Mouse (Mus musculus) MEL (cell line): ENCODE measurements around the gene Gm20388. TPM values are rescaled to one million over a fixed set of nuclear protein-coding genes. Genes with fewer than 3 reads are reported as not detected.

Source experiments
- DNase-seq: peaks from one replicate; pipeline ENCODE4 v3.0.0; 2011; ENCODE audit warnings: low read depth, low spot score
- H3K27ac ChIP-seq: 2 replicates; pipeline ENCODE4 v1.5.1; 2012; ENCODE audit warnings: low read depth, mild to moderate bottlenecking, control low read depth, low read length, moderate library complexity; ENCODE audit not compliant: control insufficient read depth
- H3K27me3 ChIP-seq, 2 experiments: fragments of 150-350 bp in 1 of 2; sonication (generic) in 1 of 2; 2 replicates each; pipeline ENCODE4 v1.6.1; 2012; ENCODE audit warnings: low read length in 2 of 2, mild to moderate bottlenecking in 2 of 2, improper control_type of control experiment in 1 of 2, moderate library complexity in 1 of 2; ENCODE audit not compliant: insufficient read depth in 2 of 2, control insufficient read depth in 1 of 2
- H3K36me3 ChIP-seq, 2 experiments: 2 replicates each; pipeline ENCODE4 v1.6.1; 2012 to 2014; ENCODE audit warnings: low read length in 2 of 2, improper control_type of control experiment in 1 of 2, inconsistent platforms in 1 of 2, mild to moderate bottlenecking in 1 of 2; ENCODE audit not compliant: insufficient read depth in 2 of 2, control insufficient read depth in 1 of 2
- H3K4me1 ChIP-seq, 2 experiments: fragments of 150-350 bp in 1 of 2; sonication (generic) in 1 of 2; 2 replicates each; pipeline ENCODE4 v1.6.1; 2012; ENCODE audit warnings: low read length in 2 of 2, improper control_type of control experiment in 1 of 2, mild to moderate bottlenecking in 1 of 2; ENCODE audit not compliant: insufficient read depth in 2 of 2, control insufficient read depth in 1 of 2
- H3K4me3 ChIP-seq, 2 experiments: fragments of 150-350 bp in 1 of 2; sonication (generic) in 1 of 2; 2 replicates each; pipeline ENCODE4 v1.5.1; 2012; ENCODE audit warnings: low read depth in 2 of 2, low read length in 2 of 2, mild to moderate bottlenecking in 2 of 2, moderate library complexity in 2 of 2, control low read depth in 1 of 2, improper control_type of control experiment in 1 of 2; ENCODE audit not compliant: control insufficient read depth in 1 of 2, insufficient read depth in 1 of 2
- H3K79me2 ChIP-seq: 2 replicates; pipeline ENCODE4 v1.6.1; 2012; ENCODE audit warnings: mild to moderate bottlenecking, low read length, moderate library complexity; ENCODE audit not compliant: control insufficient read depth, poor library complexity, insufficient read depth
- H3K9ac ChIP-seq: 2 replicates; pipeline ENCODE4 v1.6.1; 2012; ENCODE audit warnings: low read depth, mild to moderate bottlenecking, control low read depth, low read length, moderate library complexity; ENCODE audit not compliant: control insufficient read depth, poor library complexity, severe bottlenecking
- H3K9me3 ChIP-seq: fragments of 150-350 bp; sonication (generic); replicated peaks from 2 replicates; pipeline ENCODE4 v1.6.1; 2012; ENCODE audit warnings: mild to moderate bottlenecking, low read length, improper control_type of control experiment, moderate library complexity; ENCODE audit not compliant: insufficient read depth
- BHLHE40 ChIP-seq: IDR thresholded peaks from 2 replicates; pipeline ENCODE4 v1.6.1; 2012; ENCODE audit warnings: low read depth, mild to moderate bottlenecking, inconsistent platforms, low read length, improper control_type of control experiment, borderline replicate concordance
- CHD1 ChIP-seq: IDR thresholded peaks from 2 replicates; pipeline ENCODE4 v1.6.1; 2012; ENCODE audit warnings: low read depth, mild to moderate bottlenecking, inconsistent platforms, low read length, improper control_type of control experiment
- CTCF ChIP-seq, 3 experiments: IDR thresholded peaks in 2 of 3; conservative IDR thresholded peaks in 1 of 3; 2 replicates each; pipeline ENCODE4 v1.5.1; 2011 to 2012; ENCODE audit warnings: low read length in 3 of 3, low read depth in 2 of 3, mild to moderate bottlenecking in 2 of 3, improper control_type of control experiment in 1 of 3, inconsistent platforms in 1 of 3, mixed read lengths in 1 of 3, moderate library complexity in 1 of 3; ENCODE audit not compliant: control insufficient read depth in 1 of 3, insufficient read depth in 1 of 3, poor library complexity in 1 of 3, severe bottlenecking in 1 of 3
- ELF1 ChIP-seq: IDR thresholded peaks from 2 replicates; pipeline ENCODE4 v1.6.1; 2014; ENCODE audit warnings: low read depth, mild to moderate bottlenecking, inconsistent platforms, low read length, improper control_type of control experiment, moderate library complexity
- EP300 ChIP-seq, 2 experiments: IDR thresholded peaks; 2 replicates each; pipeline ENCODE4 v1.6.1; 2011; ENCODE audit warnings: improper control_type of control experiment in 2 of 2, low read length in 2 of 2, low read depth in 1 of 2, mild to moderate bottlenecking in 1 of 2
- GABPA ChIP-seq: IDR thresholded peaks from 2 replicates; pipeline ENCODE4 v1.6.1; 2012; ENCODE audit warnings: low read depth, mild to moderate bottlenecking, inconsistent platforms, low read length, improper control_type of control experiment, moderate library complexity
- JUND ChIP-seq: IDR thresholded peaks from 2 replicates; pipeline ENCODE4 v1.6.1; 2011; ENCODE audit warnings: low read depth, mild to moderate bottlenecking, improper control_type of control experiment, low read length
- KAT2A ChIP-seq: conservative IDR thresholded peaks from 2 replicates; pipeline ENCODE4 v1.6.1; 2012; ENCODE audit warnings: low read depth, low read length, improper control_type of control experiment, inconsistent platforms
- NRF1 ChIP-seq: IDR thresholded peaks from 2 replicates; pipeline ENCODE4 v1.6.1; 2014; ENCODE audit warnings: low read depth, mild to moderate bottlenecking, inconsistent platforms, low read length, improper control_type of control experiment, moderate library complexity; ENCODE audit not compliant: poor library complexity, insufficient read depth, severe bottlenecking
- POLR2AphosphoS2 ChIP-seq: IDR thresholded peaks from 2 replicates; pipeline ENCODE4 v1.6.1; 2011; ENCODE audit warnings: low read length, improper control_type of control experiment
- POLR2AphosphoS5 ChIP-seq: IDR thresholded peaks from 2 replicates; pipeline ENCODE4 v1.6.1; 2012; ENCODE audit warnings: low read depth, borderline replicate concordance, mild to moderate bottlenecking, inconsistent platforms, low read length, moderate library complexity, mixed read lengths
- RAD21 ChIP-seq: IDR thresholded peaks from 2 replicates; pipeline ENCODE4 v1.6.1; 2011; ENCODE audit warnings: mild to moderate bottlenecking, low read depth, low read length, improper control_type of control experiment
- RCOR1 ChIP-seq: IDR thresholded peaks from 2 replicates; pipeline ENCODE4 v1.6.1; 2012; ENCODE audit warnings: low read depth, mild to moderate bottlenecking, inconsistent platforms, low read length, improper control_type of control experiment
- SIN3A ChIP-seq: IDR thresholded peaks from 2 replicates; pipeline ENCODE4 v1.6.1; 2012; ENCODE audit warnings: low read length, improper control_type of control experiment, inconsistent platforms
- SMC3 ChIP-seq: IDR thresholded peaks from 2 replicates; pipeline ENCODE4 v1.6.1; 2011; ENCODE audit warnings: low read depth, low read length, improper control_type of control experiment
- TCF12 ChIP-seq: IDR thresholded peaks from 2 replicates; pipeline ENCODE4 v1.6.1; 2014; ENCODE audit warnings: low read depth, mild to moderate bottlenecking, inconsistent platforms, low read length, improper control_type of control experiment, moderate library complexity
- UBTF ChIP-seq: IDR thresholded peaks from 2 replicates; pipeline ENCODE4 v1.6.1; 2012; ENCODE audit warnings: low read depth, mild to moderate bottlenecking, inconsistent platforms, low read length, improper control_type of control experiment, moderate library complexity, borderline replicate concordance; ENCODE audit not compliant: insufficient read depth
- ZC3H11A ChIP-seq: IDR thresholded peaks from 2 replicates; pipeline ENCODE4 v1.6.1; 2012; ENCODE audit warnings: low read depth, mild to moderate bottlenecking, inconsistent platforms, low read length, improper control_type of control experiment
- ZKSCAN1 ChIP-seq: IDR thresholded peaks from 2 replicates; pipeline ENCODE4 v1.6.1; 2012; ENCODE audit warnings: low read depth, mild to moderate bottlenecking, inconsistent platforms, low read length, improper control_type of control experiment, moderate library complexity
- ZNF384 ChIP-seq: IDR thresholded peaks from 2 replicates; pipeline ENCODE4 v1.6.1; 2012; ENCODE audit warnings: low read depth, mild to moderate bottlenecking, inconsistent platforms, low read length, improper control_type of control experiment
- polyA plus RNA-seq, 2 experiments: library from polyadenylated mRNA; stranded (reverse) in 1 of 2; unstranded in 1 of 2; fragments of >175 nt in 1 of 2; fragments of >200 nt in 1 of 2; gene quantifications; 2 replicates each; pipeline versions ENCODE4 v1.2.1 to v1.2.4; 2012; ENCODE audit warnings: low replicate concordance in 2 of 2, low read depth in 1 of 2; ENCODE audit not compliant: insufficient read length in 2 of 2, insufficient read depth in 1 of 2, missing spikeins in 1 of 2
- total RNA-seq: library from RNA; depleted of rRNA; stranded (reverse); fragments of 300-350 nt; gene quantifications from 2 replicates; pipeline ENCODE4 v1.2.3, GENCODE M21; 2012

The Gm20388 gene
- total and polyA plus RNA-seq, 3 experiments: 11.1 to 17.8 TPM; not detected in 1

- no peak for TF ChIP-seq ELF1
- no peak for TF ChIP-seq POLR2AphosphoS2
- TF ChIP-seq SIN3A: no peak
- no peak for TF ChIP-seq ZC3H11A
- no peak for TF ChIP-seq KAT2A
- no peak for TF ChIP-seq POLR2AphosphoS5
- no peak for TF ChIP-seq CHD1
- TF ChIP-seq UBTF: no peak
- no peak for TF ChIP-seq SMC3
- no peak for TF ChIP-seq NRF1
- TF ChIP-seq JUND: no peak
- no peak for TF ChIP-seq BHLHE40
- no peak for TF ChIP-seq GABPA
- Histone ChIP-seq H3K27me3 (no peaks in the 10 kb centered on the region), H3K79me2 (no peaks in the 10 kb centered on the region), H3K9me3 (no peaks in the 10 kb centered on the region), H3K27ac (no peak overlapping the region), H3K4me3 (no peak overlapping the region), H3K36me3 (no peaks in the 10 kb centered on the region), H3K4me1 (no peaks in the 10 kb centered on the region), H3K9ac (no peak overlapping the region)
- DNase-seq: peak; percentile 16
Observed at GRCm38 (mm10) chr8:124318612-124319315, 4408.1 kb downstream of the Gm20388 start.

GRCm38 (mm10) chr8:124319316-124319652 lies 4408.6 kb downstream of the Gm20388 start:
- H3K4me3 ChIP-seq: no peak overlapping the region
- no peaks in the 10 kb centered on the region for H3K27me3 ChIP-seq
- TF ChIP-seq TCF12: no peak
- no peak for TF ChIP-seq KAT2A
- no peak for TF ChIP-seq ZKSCAN1
- TF ChIP-seq NRF1: no peak
- no peak for TF ChIP-seq CTCF (IDR thresholded peaks at IDR 0.05 in 2 of 3, conservative IDR thresholded peaks at IDR 0.05 in 1 of 3; ENCODE audit: control insufficient read depth in 1 of 3, insufficient read depth in 1 of 3, low read depth in 2 of 3, low read length in 3 of 3, poor library complexity in 1 of 3, severe bottlenecking in 1 of 3)
- no peak for TF ChIP-seq ZC3H11A
- no peak for TF ChIP-seq RCOR1
- TF ChIP-seq CHD1: no peak
- no peak for TF ChIP-seq ZNF384
- no peak for TF ChIP-seq EP300 (IDR thresholded peaks at IDR 0.05; ENCODE audit: low read depth in 1 of 2, low read length in 2 of 2)
- TF ChIP-seq RAD21: no peak
- H3K9ac ChIP-seq: no peak overlapping the region
- H3K36me3 ChIP-seq: no peaks in the 10 kb centered on the region
- no peaks in the 10 kb centered on the region for H3K9me3 ChIP-seq
- H3K79me2 ChIP-seq: no peaks in the 10 kb centered on the region
- H3K27ac ChIP-seq: no peak overlapping the region
- peak; percentile 6 for DNase-seq
- no peaks in the 10 kb centered on the region for H3K4me1 ChIP-seq
